Mouse (Mus musculus): ENCODE results near the gene 4930467E23Rik.
"Not testable (repeated sequence)": the region's sequence is repeated elsewhere in the genome, so short reads cannot be mapped to it uniquely, and the experiment has no call there.

DNA sequence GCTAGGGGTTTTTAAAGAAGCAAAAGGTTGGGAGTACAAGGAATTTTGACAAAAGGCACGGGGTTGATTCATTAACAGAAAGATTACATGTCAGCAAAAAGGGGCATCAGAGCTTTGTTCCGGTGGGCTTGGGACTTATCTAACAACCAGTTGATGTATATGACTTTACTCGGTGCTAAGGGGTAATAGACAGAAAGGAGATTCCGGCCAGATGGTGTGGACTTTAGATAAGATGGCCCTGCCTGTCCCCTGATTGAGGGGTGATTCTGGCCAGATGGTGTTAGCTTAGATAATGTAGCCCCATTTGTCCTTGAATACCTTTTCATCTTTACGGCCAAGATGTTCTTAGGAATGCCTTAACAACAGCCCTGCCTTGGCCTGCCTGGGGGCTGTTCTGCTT, 54.5 kb downstream of the 4930467E23Rik start:
- not testable (repeated sequence) for TF ChIP-seq CTCF, EP300 (IDR thresholded peaks at IDR 0.05)
